Mouse (Mus musculus) urinary bladder, adult 2 months (tissue): ENCODE results near the gene Sept3. TPM values are rescaled to one million over a fixed set of nuclear protein-coding genes. Genes with fewer than 3 reads are reported as not detected.

Experiments used
- DNase-seq: peaks from one replicate; pipeline ENCODE4 v3.0.0; 2022; ENCODE audit warnings: low spot score
- polyA plus RNA-seq: library from polyadenylated mRNA; depleted of rRNA; stranded (reverse); fragments of >200 nt; gene quantifications from 2 replicates; pipeline ENCODE4 v1.2.3, GENCODE M21; 2012

Sept3 gene
- polyA plus RNA-seq, 1 experiment = 1.2 TPM

DNA sequence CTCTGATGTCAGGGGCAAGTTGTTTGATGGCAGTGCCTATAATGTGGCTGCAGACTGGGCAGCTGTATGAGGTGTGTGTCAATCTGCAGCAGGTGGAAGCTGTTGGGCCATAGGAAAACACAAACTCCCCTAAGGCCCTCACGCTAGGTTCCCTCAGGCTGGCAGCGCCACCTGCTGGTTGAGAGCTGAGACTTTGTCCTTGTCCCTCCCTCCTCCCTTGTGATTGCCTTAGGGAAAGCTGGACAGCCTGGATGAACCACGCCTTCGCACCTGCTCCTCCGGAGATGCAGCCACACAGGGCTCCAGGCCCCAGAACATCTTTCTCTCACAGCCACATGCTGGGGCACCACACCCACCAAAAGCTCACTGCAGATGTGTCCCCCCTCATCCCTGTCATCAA lies 3.5 kb upstream of the Sept3 start:
- DNase-seq = peak; percentile 44

DNA sequence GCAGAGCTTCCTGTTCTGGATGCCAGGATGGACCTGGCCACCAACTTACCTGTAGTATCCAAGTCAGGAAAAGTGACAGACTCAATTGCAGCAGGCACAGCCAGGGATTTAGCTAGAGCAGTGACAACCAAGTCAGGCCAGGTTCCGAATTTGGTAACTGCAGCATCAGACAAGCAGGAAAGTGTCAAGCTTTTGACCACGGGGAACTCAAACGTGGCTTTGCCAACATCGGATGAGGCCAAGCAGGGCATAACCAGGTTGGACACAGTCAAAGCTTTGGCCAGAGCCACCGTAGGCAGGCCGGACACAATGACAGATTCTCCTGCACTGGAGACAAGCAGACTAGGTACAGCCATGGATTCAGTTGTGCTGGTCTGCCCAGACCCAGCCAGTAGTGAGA lies 2.4 kb upstream of the Sept3 start:
- no peak for DNase-seq

DNA sequence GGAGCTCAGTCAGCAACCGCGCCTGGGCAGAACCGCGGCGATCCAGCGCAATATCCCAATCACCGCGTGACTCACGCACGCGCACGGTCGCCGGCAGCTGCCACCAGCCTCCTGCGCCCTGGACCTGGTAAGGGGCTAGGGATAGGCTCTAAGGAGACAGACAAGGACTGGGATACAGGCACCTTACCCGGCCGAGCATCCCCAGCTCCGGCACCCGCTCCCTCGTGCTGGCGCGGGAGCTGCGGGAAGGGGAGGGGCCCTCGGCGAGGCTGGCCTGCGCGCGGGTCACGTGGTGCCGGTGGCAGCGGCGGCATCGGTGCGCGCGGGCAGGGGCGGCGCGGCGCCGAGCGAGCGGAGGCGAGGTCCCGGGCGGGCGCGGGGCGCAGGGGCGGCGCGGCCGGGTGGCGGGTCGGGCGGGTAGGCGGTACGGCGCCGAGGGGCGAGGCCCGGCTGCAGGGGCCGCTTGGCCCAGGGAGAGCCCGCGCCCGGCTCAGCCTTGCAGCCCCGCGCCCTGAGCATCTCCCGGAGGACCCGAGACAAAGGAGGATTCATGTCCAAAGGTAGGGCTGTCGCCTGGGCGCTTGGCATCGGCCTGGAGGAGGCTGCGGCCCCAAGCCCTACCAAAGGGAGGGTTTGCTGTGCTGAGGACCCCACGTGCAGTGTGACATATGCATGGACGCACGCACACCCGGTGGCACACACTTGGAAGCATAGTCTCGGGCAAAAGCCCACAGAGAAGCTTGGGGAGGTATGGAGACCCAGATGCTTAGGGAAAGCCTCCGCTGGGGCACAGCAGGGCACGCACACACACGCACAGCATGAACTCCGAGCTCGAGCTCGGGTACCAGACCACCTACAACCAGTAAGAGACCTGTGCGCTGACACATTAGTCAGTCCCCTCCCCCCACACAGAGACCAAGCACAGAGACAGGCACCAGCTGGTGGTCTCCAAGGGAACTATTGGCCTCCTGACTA lies 521 bp downstream of the Sept3 start:
- no peak for DNase-seq

GRCm38 (mm10) chr15:82277591-82277990 lies 2.9 kb downstream of the Sept3 start:
- no peak for DNase-seq

- no peak for DNase-seq
Observed at GRCm38 (mm10) chr15:82280638-82281037, 5.9 kb downstream of the Sept3 start.

DNA sequence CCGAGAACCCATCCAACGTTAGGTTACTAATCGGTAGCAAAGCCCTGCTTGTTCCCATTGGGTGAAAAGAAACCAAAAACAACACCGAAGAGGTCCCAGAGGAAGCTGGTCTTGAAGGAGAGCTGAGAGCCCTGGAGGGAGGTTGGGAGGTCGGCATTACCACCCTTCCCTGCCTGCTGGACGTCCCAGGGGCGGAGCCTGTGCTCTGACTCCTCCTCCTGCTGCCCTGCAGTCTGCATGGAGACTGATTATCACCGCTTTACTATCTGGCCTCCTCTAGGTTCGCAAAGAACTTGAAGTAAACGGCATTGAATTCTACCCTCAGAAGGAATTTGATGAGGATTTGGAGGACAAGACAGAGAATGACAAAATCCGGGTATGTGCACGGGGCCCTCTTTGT lies 11.5 kb downstream of the Sept3 start:
- no peak for DNase-seq

GRCm38 (mm10) chr15:82290252-82290651 lies 15.6 kb downstream of the Sept3 start:
- no peak for DNase-seq

DNA sequence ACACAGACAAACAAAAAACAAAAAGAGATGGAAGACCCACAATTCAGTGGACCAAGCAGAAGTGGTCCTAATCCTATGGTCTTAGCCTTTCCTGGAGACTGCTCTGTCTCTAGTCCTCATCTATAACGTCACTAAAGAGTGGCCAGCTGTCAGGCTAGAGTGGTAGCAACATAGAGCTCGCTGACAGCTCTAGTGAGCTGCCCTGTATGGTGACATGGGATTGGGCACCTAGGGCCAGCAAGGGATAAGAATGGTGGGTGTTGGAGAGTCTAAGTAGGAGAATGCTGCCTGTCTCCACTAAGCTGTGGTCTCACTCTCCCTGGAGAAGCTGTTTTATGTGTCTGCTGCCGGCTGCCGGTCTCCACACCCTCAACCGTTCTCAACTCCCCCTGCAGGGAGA lies 18.2 kb downstream of the Sept3 start:
- no peak for DNase-seq

- DNase-seq = no peak
Observed at GRCm38 (mm10) chr15:82293271-82293711, 18.6 kb downstream of the Sept3 start.

- no peak for DNase-seq
Observed at GRCm38 (mm10) chr15:82294059-82294458, 19.4 kb downstream of the Sept3 start.

DNA sequence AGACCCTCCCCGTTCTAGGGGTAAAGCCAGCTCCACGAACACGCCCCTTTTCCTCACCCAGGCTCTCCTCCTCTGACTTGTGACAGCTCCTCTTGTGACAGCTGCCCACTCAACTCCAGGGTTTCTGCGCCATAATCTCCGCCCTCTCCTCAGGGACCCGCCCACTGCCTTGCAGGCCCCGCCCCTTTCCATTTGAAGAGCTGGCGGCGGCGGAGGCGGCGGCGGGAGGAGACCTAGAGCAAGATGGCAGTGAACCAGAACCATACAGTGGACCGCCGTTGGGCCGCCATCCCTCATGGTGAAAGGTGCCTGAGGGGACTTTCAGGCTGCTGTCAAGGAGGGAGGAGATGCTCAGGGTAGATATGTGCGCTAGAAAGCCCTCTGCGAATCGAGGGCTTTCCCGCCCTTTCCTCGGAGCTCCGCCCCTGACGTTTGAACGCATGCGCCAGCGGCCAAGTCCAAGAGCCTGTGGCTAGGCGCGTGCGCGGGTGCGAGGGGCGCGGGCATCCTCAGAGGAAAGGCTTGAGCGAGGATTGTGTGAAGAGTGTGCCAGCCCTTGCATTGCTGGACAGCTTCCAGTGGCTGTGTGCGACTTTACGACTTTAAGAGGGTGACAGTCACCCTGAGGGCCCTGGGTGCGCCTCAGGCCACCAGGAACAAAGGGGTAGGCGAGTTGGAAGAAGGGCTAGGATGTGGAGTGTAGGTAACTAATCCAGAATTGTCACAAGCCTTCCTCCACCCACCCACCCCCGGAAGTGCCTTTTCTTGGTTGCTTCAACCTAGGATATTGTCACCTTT lies 24.3 kb downstream of the Sept3 start, which contains the start of gene Wbp2nl:
TSS of gene Wbp2nl (plus strand) at position 191 of the 798 bp plus-strand sequence.
- DNase-seq = no peak

DNA sequence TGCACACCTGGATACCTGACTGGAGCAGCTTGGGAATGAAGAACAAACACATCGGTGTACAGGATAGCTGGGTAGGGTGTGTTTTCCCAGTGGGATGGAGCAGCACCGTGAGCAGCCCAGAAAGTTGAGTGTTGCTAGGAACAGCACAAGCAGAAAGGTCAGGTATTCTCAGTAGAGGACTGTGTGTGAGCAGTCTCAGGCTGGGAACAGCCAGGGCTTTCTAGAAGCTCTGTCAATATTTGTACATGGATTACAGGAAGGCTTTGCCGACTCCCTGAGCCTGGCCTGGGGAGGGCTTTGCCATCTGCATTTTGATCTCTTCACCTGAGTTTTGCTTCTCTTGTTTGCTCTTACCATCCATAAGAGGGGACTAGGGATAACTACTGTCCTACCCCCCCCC lies 32.4 kb downstream of the Sept3 start:
- no peak for DNase-seq

- no peak for DNase-seq
Observed at GRCm38 (mm10) chr15:82308416-82308815, 33.7 kb downstream of the Sept3 start.

DNA sequence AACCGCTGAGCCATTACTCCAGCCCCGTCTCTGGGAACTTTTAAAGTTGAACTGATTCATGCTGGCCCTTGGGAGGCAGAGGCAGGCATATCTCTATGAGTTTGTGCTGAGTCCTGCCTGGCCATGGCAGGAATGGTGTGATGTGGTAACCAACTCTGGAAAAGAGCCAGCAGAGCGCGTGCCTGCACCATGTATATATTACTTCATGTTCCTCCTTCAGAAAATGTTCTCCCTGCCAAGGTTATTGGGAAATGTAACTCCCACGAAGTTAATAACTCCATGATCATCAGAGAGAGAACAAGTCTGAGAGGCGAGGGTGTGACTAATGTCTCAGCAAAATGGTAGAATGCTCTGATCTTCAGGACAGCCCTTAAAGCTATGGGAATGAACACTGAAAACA lies 43.1 kb downstream of the Sept3 start:
- no peak for DNase-seq

GRCm38 (mm10) chr15:82319613-82320012 lies 44.9 kb downstream of the Sept3 start:
- no peak for DNase-seq

- no peak for DNase-seq
Observed at GRCm38 (mm10) chr15:82322195-82322594, 47.5 kb downstream of the Sept3 start.

- no peak for DNase-seq
Observed at GRCm38 (mm10) chr15:82325382-82325781, 50.7 kb downstream of the Sept3 start.

- no peak for DNase-seq
Observed at GRCm38 (mm10) chr15:82335194-82335593, 60.5 kb downstream of the Sept3 start.

- no peak for DNase-seq
Observed at GRCm38 (mm10) chr15:82336629-82337028, 61.9 kb downstream of the Sept3 start.

DNA sequence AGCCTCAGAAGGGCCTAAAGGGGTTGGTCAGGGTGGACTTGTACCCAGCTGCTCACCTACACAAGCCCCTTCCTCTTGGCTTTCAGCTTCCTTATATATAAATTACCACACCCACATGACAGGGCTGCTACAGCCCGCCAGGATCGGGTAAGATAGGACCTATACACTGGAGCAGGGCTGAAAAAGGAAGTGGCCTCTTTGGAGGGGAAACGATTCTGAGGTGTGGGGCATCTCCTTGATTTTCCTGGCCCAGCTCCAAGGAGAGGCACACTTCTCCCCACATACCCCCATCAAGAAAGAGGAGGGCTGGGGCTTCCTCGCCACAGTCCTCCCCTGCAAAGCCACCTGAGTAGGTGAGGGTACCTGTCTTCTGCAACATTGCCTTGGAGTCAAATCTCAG lies 63.2 kb downstream of the Sept3 start:
- DNase-seq = no peak

GRCm38 (mm10) chr15:82338593-82339112 lies 64.0 kb downstream of the Sept3 start, which contains the start of the genes Naga, Pheta2 and Smdt1:
Naga (minus strand) TSS chr15:82338925.
Pheta2 (plus strand) TSS chr15:82338942.
Smdt1 (plus strand) TSS chr15:82338959.
- peak; percentile 88 for DNase-seq

GRCm38 (mm10) chr15:82339150-82339549 lies 64.5 kb downstream of the Sept3 start:
- no peak for DNase-seq
